Mouse (Mus musculus): Measurements from ENCODE around the gene Slpi. TPM values are rescaled to one million over a fixed set of nuclear protein-coding genes. Genes with fewer than 3 reads are reported as not detected.

Gene Slpi
- total and polyA plus RNA-seq, 3 experiments, result not detected

- Histone ChIP-seq H3K9me3 (replicated peaks) (no peaks in the 10 kb centered on the region), H3K27me3 (ENCODE audit: insufficient read depth, low read length) (no peaks in the 10 kb centered on the region), H3K36me3 (replicated peaks) (no peaks in the 10 kb centered on the region), H3K4me1 (ENCODE audit: insufficient read depth, low read depth, low read length) (no peaks in the 10 kb centered on the region; the same call in 1 of the 2 replicates), H3K4me3 (ENCODE audit: low read depth, low read length) (no peak overlapping the region)
- no peak for ATAC-seq (ENCODE audit: extremely low read depth, insufficient number of reproducible peaks, low FRiP score, poor library complexity, severe bottlenecking)
- TF ChIP-seq GATA1 (IDR thresholded peaks at IDR 0.05; ENCODE audit: borderline replicate concordance, low read length) (no peak), TAL1 (conservative IDR thresholded peaks at IDR 0.05; ENCODE audit: low read depth, low read length) (no peak), CTCF (IDR thresholded peaks at IDR 0.05; ENCODE audit: low read depth, low read length) (no peak), POLR2AphosphoS5 (IDR thresholded peaks at IDR 0.05; ENCODE audit: insufficient replicate concordance, low read depth, low read length) (no peak), GATA2 (IDR thresholded peaks at IDR 0.05; ENCODE audit: borderline replicate concordance, low read depth, low read length) (no peak)
- DNase-seq (ENCODE audit: low spot score), result no peak
Observed at GRCm38 (mm10) chr2:164386953-164387352, 1.9 kb downstream of the Slpi start.

GRCm38 (mm10) chr2:164385927-164386763 is 2.8 kb downstream of the Slpi start:
- no peak for TF ChIP-seq POLR2AphosphoS5 (IDR thresholded peaks at IDR 0.05; ENCODE audit: insufficient replicate concordance, low read depth, low read length)
- TF ChIP-seq TAL1 (conservative IDR thresholded peaks at IDR 0.05; ENCODE audit: low read depth, low read length), result no peak
- TF ChIP-seq CTCF (IDR thresholded peaks at IDR 0.05; ENCODE audit: low read depth, low read length), result no peak
- no peak for TF ChIP-seq GATA2 (IDR thresholded peaks at IDR 0.05; ENCODE audit: borderline replicate concordance, low read depth, low read length)
- no peak for TF ChIP-seq GATA1 (IDR thresholded peaks at IDR 0.05; ENCODE audit: borderline replicate concordance, low read length)
- no peaks in the 10 kb centered on the region; the same call in 1 of the 2 replicates for H3K4me1 ChIP-seq (ENCODE audit: insufficient read depth, low read depth, low read length)
- ATAC-seq (ENCODE audit: extremely low read depth, insufficient number of reproducible peaks, low FRiP score, poor library complexity, severe bottlenecking), result no peak
- H3K4me3 ChIP-seq (ENCODE audit: low read depth, low read length), result no peak overlapping the region
- no peaks in the 10 kb centered on the region for H3K9me3 ChIP-seq (replicated peaks)
- H3K36me3 ChIP-seq (replicated peaks), result no peaks in the 10 kb centered on the region
- no peaks in the 10 kb centered on the region for H3K27me3 ChIP-seq (ENCODE audit: insufficient read depth, low read length)
- no peak for DNase-seq (ENCODE audit: low spot score)

GRCm38 (mm10) chr2:164383656-164384399 is 5.1 kb downstream of the Slpi start:
- Histone ChIP-seq H3K4me1 (ENCODE audit: insufficient read depth, low read depth, low read length) (no peaks in the 10 kb centered on the region; the same call in 1 of the 2 replicates), H3K9me3 (replicated peaks) (no peaks in the 10 kb centered on the region), H3K36me3 (replicated peaks) (no peaks in the 10 kb centered on the region), H3K4me3 (ENCODE audit: low read depth, low read length) (no peak overlapping the region), H3K27me3 (ENCODE audit: insufficient read depth, low read length) (no peaks in the 10 kb centered on the region)
- no peak for ATAC-seq (ENCODE audit: extremely low read depth, insufficient number of reproducible peaks, low FRiP score, poor library complexity, severe bottlenecking)
- TF ChIP-seq TAL1 (conservative IDR thresholded peaks at IDR 0.05; ENCODE audit: low read depth, low read length) (no peak), GATA1 (IDR thresholded peaks at IDR 0.05; ENCODE audit: borderline replicate concordance, low read length) (no peak), GATA2 (IDR thresholded peaks at IDR 0.05; ENCODE audit: borderline replicate concordance, low read depth, low read length) (no peak), POLR2AphosphoS5 (IDR thresholded peaks at IDR 0.05; ENCODE audit: insufficient replicate concordance, low read depth, low read length) (no peak), CTCF (IDR thresholded peaks at IDR 0.05; ENCODE audit: low read depth, low read length) (no peak)
- DNase-seq (ENCODE audit: low spot score), result no peak

GRCm38 (mm10) chr2:164382971-164383370 is 5.9 kb downstream of the Slpi start:
- TF ChIP-seq POLR2AphosphoS5 (IDR thresholded peaks at IDR 0.05; ENCODE audit: insufficient replicate concordance, low read depth, low read length) (no peak), GATA2 (IDR thresholded peaks at IDR 0.05; ENCODE audit: borderline replicate concordance, low read depth, low read length) (no peak), CTCF (IDR thresholded peaks at IDR 0.05; ENCODE audit: low read depth, low read length) (no peak), GATA1 (IDR thresholded peaks at IDR 0.05; ENCODE audit: borderline replicate concordance, low read length) (no peak), TAL1 (conservative IDR thresholded peaks at IDR 0.05; ENCODE audit: low read depth, low read length) (no peak)
- H3K27me3 ChIP-seq (ENCODE audit: insufficient read depth, low read length), result no peaks in the 10 kb centered on the region
- ATAC-seq (ENCODE audit: extremely low read depth, insufficient number of reproducible peaks, low FRiP score, poor library complexity, severe bottlenecking) (no peak), DNase-seq (ENCODE audit: low spot score) (no peak)
- H3K9me3 ChIP-seq (replicated peaks), result no peaks in the 10 kb centered on the region
- H3K4me1 ChIP-seq (ENCODE audit: insufficient read depth, low read depth, low read length), result no peaks in the 10 kb centered on the region; the same call in 1 of the 2 replicates
- H3K36me3 ChIP-seq (replicated peaks), result no peaks in the 10 kb centered on the region
- H3K4me3 ChIP-seq (ENCODE audit: low read depth, low read length), result no peak overlapping the region

GRCm38 (mm10) chr2:164381726-164382125 is 7.2 kb downstream of the Slpi start:
- Histone ChIP-seq H3K36me3 (replicated peaks) (no peaks in the 10 kb centered on the region), H3K4me1 (ENCODE audit: insufficient read depth, low read depth, low read length) (no peaks in the 10 kb centered on the region; the same call in 1 of the 2 replicates), H3K4me3 (ENCODE audit: low read depth, low read length) (no peak overlapping the region), H3K9me3 (replicated peaks) (no peaks in the 10 kb centered on the region), H3K27me3 (ENCODE audit: insufficient read depth, low read length) (no peaks in the 10 kb centered on the region)
- ATAC-seq (ENCODE audit: extremely low read depth, insufficient number of reproducible peaks, low FRiP score, poor library complexity, severe bottlenecking) (no peak), DNase-seq (ENCODE audit: low spot score) (no peak)
- no peak for TF ChIP-seq GATA2 (IDR thresholded peaks at IDR 0.05; ENCODE audit: borderline replicate concordance, low read depth, low read length)
- no peak for TF ChIP-seq POLR2AphosphoS5 (IDR thresholded peaks at IDR 0.05; ENCODE audit: insufficient replicate concordance, low read depth, low read length)
- no peak for TF ChIP-seq CTCF (IDR thresholded peaks at IDR 0.05; ENCODE audit: low read depth, low read length)
- no peak for TF ChIP-seq GATA1 (IDR thresholded peaks at IDR 0.05; ENCODE audit: borderline replicate concordance, low read length)
- TF ChIP-seq TAL1 (conservative IDR thresholded peaks at IDR 0.05; ENCODE audit: low read depth, low read length), result no peak

Measured in G1E (cell line).